Comparison of ENCODE assay signal across 8 mouse cellular contexts in genomic region chr9:117903025-117903424, GRCm38 (mm10).
DNase-seq lines count a peak whose midpoint lies in the region; ATAC-seq and TF ChIP-seq lines count a peak whose summit lies in the region.

No protein-coding gene starts in this region.

- 0 out of 2 replicates have a peak, but pooled peaks have one; percentile 38 for ATAC-seq in intestine, embryonic 16.5 days
- no peak for ATAC-seq in neural tube, embryonic 11.5 days (ENCODE audit: insufficient read depth, low FRiP score, low TSS enrichment)

- TF ChIP-seq POLR2A in liver, adult 2 months (IDR thresholded peaks at IDR 0.05; ENCODE audit: extremely low read depth, insufficient read depth, low read length): no peak

- H3K9me3 ChIP-seq in intestine, embryonic 16.5 days (ENCODE audit: control insufficient read depth, low read length): no peaks in the 10 kb centered on the region
- H3K9me3 ChIP-seq in neural tube, embryonic 11.5 days (ENCODE audit: control insufficient read depth, low read length): no peaks in the 10 kb centered on the region

- 37% methylated on average over 4 of the region's 4 CpGs for WGBS in intestine, embryonic 16.5 days
- WGBS in liver, adult 2 months: 59% methylated on average over 4 of the region's 4 CpGs
- 61% methylated on average over 4 of the region's 4 CpGs for WGBS in neural tube, embryonic 11.5 days

- no peaks in the 10 kb centered on the region for H3K79me2 ChIP-seq in liver, adult 2 months (ENCODE audit: control insufficient read depth, insufficient read depth, low read length)

- no peaks in the 10 kb centered on the region for H3K36me3 ChIP-seq in intestine, embryonic 16.5 days (ENCODE audit: control insufficient read depth, insufficient read depth, low read length)
- H3K36me3 ChIP-seq in liver, adult 2 months (ENCODE audit: control insufficient read depth, insufficient read depth, low read length): no peaks in the 10 kb centered on the region
- no peaks in the 10 kb centered on the region for H3K36me3 ChIP-seq in neural tube, embryonic 11.5 days (ENCODE audit: control insufficient read depth, insufficient read depth, low read length)

- H3K4me2 ChIP-seq in intestine, embryonic 16.5 days (ENCODE audit: low read depth, low read length): no peak overlapping the region
- no peak overlapping the region for H3K4me2 ChIP-seq in neural tube, embryonic 11.5 days (ENCODE audit: low read depth)

- H3K4me1 ChIP-seq in intestine, embryonic 16.5 days (ENCODE audit: control insufficient read depth, insufficient read depth, low read length): no peaks in the 10 kb centered on the region
- H3K4me1 ChIP-seq in liver, adult 2 months (ENCODE audit: control insufficient read depth, insufficient read depth, low read length): no peaks in the 10 kb centered on the region
- no peaks in the 10 kb centered on the region for H3K4me1 ChIP-seq in neural tube, embryonic 11.5 days (ENCODE audit: control insufficient read depth, insufficient read depth, low read length)

- H3K9ac ChIP-seq in intestine, embryonic 16.5 days (ENCODE audit: low read depth, low read length): no peak overlapping the region
- no peak overlapping the region for H3K9ac ChIP-seq in liver, adult 2 months (ENCODE audit: low read depth, low read length)
- no peak overlapping the region for H3K9ac ChIP-seq in neural tube, embryonic 11.5 days (ENCODE audit: low read length)

- intact Hi-C loops in heart, postnatal 25 days (cut with DNase I): loop anchor here (5.0 to 10.0 kb wide), 2 partner anchors 64 to 142 kb away; partner anchors contain the start of gene Azi2

- peak; percentile 35; the same call in 1 of the 2 replicates for TF ChIP-seq CTCF in liver, adult 2 months (IDR thresholded peaks at IDR 0.05; ENCODE audit: low read depth, low read length)

- H3K27me3 ChIP-seq in intestine, embryonic 16.5 days (replicated peaks; ENCODE audit: control insufficient read depth, insufficient read depth, low read length): no peaks in the 10 kb centered on the region
- no peaks in the 10 kb centered on the region for H3K27me3 ChIP-seq in liver, adult 2 months (ENCODE audit: control insufficient read depth, insufficient read depth, low read length)
- no peaks in the 10 kb centered on the region for H3K27me3 ChIP-seq in neural tube, embryonic 11.5 days (ENCODE audit: control insufficient read depth, insufficient read depth, low read length)

- DNase-seq in heart, adult 9 months (ENCODE audit: low spot score in 2 of 2): peak; percentile 6 to 12
- no peak for DNase-seq in heart, postnatal 25 days (ENCODE audit: low spot score)
- DNase-seq in R1 (ENCODE audit: low read depth, low spot score): peak; percentile 26
- DNase-seq in embryo, embryonic 9.5 days (ENCODE audit: extremely low spot score): peak; percentile 17
- no peak for DNase-seq in liver, adult 2 months (ENCODE audit: extremely low read depth, low read depth, low spot score)
- DNase-seq in neural tube, embryonic 11.5 days (ENCODE audit: low spot score): peak; percentile 52
- no peak for DNase-seq in ovary, adult 18-20 months (ENCODE audit: low spot score)

- no peak overlapping the region for H3K27ac ChIP-seq in intestine, embryonic 16.5 days (ENCODE audit: low read length)
- no peak overlapping the region for H3K27ac ChIP-seq in liver, adult 2 months (replicated peaks; ENCODE audit: insufficient read depth, low read depth, low read length)
- no peak overlapping the region for H3K27ac ChIP-seq in neural tube, embryonic 11.5 days (ENCODE audit: low read depth, low read length)

- no peak overlapping the region for H3K4me3 ChIP-seq in intestine, embryonic 16.5 days (ENCODE audit: low read length)
- H3K4me3 ChIP-seq in liver, adult 2 months (ENCODE audit: insufficient read depth, low read depth, low read length): no peak overlapping the region
- H3K4me3 ChIP-seq in neural tube, embryonic 11.5 days (ENCODE audit: low read depth, low read length): no peak overlapping the region

Comparison
In these comparisons a context has a peak if more than half of its experiments do, and no peak if none do; other contexts are left out.
1. DNase-seq: peak in heart, adult 9 months (2 of 2), R1 (single experiment), embryo, embryonic 9.5 days (single experiment) and neural tube, embryonic 11.5 days (single experiment); none in heart, postnatal 25 days (single experiment), liver, adult 2 months (single experiment) and ovary, adult 18-20 months (single experiment).